Mouse (Mus musculus): Measurements from ENCODE around the gene Grik3. TPM values are rescaled to one million over a fixed set of nuclear protein-coding genes. Genes with fewer than 3 reads are reported as not detected.

Gene Grik3
- total RNA-seq, 2 experiments from 2014 or later: 42.3 to 45.8 TPM

DNA sequence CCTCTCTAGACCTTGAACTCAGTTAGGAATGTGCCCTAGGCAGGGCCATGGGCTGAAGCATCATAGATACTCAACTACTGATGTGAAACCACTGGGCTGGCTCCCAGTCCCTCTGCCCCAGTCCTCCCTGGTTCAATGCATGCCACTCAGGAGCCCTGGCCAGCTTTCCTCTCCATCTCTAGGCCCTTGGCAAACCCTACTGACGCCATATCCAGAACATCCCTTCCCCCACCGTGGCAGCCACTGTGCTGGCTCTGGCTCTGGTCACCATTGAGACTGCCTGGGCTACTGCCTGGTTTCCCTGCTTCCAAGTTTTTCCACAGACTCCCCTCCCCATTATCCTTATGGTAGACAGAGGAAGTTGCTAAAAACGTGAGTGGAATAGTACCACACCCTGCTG lies 255.4 kb downstream of the Grik3 start:
- no peak for DNase-seq (ENCODE audit: extremely low spot score in 1 of 2, low spot score in 2 of 2)
- H3K4me3 ChIP-seq: no peak overlapping the region
- intact Hi-C loops (cut with DNase I): no loop called here
- TF ChIP-seq CTCF (IDR thresholded peaks at IDR 0.05): no peak
- no peak overlapping the region for H3K27ac ChIP-seq

DNA sequence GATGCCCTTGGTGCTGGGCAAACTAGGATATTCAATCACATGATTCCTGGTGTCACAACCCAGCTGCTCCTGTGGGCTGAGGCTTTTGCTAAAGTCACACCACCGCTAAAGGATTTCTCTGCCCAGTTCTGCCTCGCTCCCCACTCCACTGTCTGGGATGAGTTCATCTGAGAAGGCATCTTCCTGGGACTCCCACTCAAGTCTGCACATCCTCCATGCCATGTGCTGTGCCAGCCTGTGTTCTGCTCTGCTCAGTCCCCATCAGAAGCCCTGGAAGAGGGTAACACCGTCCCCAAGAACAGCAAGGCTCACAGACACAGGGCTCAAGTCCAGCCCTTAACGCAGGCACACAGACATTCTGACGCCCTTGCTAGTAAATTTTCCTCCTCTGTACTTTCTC lies 265.9 kb downstream of the Grik3 start:
- Histone ChIP-seq H3K4me3 (no peak overlapping the region), H3K27ac (no peak overlapping the region)
- TF ChIP-seq CTCF (IDR thresholded peaks at IDR 0.05): no peak
- intact Hi-C loops (cut with DNase I): no loop called here
- DNase-seq (ENCODE audit: extremely low spot score in 1 of 2, low spot score in 2 of 2): no peak

DNA sequence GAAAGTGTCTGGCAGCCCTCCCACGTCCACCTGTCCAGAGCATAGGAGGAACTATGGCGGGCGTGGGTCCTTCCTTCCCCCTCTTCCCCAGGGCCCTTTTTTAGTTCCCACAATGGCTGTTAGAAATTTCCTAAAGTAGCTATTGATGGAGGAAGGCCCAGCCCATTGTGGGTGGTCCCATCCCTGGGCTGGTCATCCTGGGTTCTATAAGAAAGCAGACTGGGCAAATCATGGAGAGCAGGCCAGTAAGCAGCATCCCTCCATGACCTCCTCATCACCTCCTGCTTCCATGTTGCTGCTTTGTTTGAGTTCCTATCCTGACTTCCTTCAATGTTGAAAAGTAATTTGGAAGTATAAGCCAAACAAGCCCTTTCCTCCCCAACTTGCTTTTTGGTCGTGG lies 269.8 kb downstream of the Grik3 start:
- Histone ChIP-seq H3K4me3 (no peak overlapping the region), H3K27ac (no peak overlapping the region)
- TF ChIP-seq CTCF (IDR thresholded peaks at IDR 0.05): no peak
- DNase-seq (ENCODE audit: extremely low spot score in 1 of 2, low spot score in 2 of 2): no peak
- intact Hi-C loops (cut with DNase I): no loop called here

DNA sequence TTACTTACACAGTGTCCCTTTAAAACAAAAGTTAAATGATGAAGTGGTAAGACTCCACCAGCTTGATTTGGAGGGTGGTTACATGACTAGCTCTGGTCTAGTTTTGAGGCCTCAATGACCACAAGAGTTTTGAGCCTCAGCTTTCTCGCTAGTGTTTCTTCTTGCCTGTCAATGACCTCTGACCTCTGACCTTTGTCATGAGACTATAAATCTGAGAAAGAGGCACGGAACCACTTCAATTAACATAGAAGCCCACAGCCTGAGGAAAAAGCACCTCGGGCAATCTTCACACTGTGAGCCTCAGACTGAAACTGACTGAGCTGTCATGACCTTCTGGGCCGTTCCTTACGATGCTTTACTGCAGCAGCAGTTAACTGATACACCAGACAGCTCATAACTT lies 272.6 kb downstream of the Grik3 start:
- no peak for DNase-seq (ENCODE audit: extremely low spot score in 1 of 2, low spot score in 2 of 2)
- intact Hi-C loops (cut with DNase I): no loop called here
- H3K4me3 ChIP-seq: no peak overlapping the region
- TF ChIP-seq CTCF (IDR thresholded peaks at IDR 0.05): no peak
- no peak overlapping the region for H3K27ac ChIP-seq

Small RNA genes lying within 50 kb of the gene (microRNA-seq; reads per million reads assigned to microRNA genes)
- 0 reads per million in 2 experiments for gene Mir692-2
